Mouse (Mus musculus) right cerebral cortex, adult 2 months (tissue): Measurements from ENCODE around the gene Atoh7.

ENCODE experiments used
- DNase-seq, 2 experiments: peaks; one replicate each; pipeline ENCODE4 v3.0.0; 2021 to 2022; ENCODE audit warnings: low spot score in 2 of 2

Gene Atoh7

GRCm38 (mm10) chr10:63098191-63098590 lies 1.3 kb upstream of the Atoh7 start:
- DNase-seq = no peak

GRCm38 (mm10) chr10:63099941-63100562 lies 601 bp downstream of the Atoh7 start:
- peak; percentile 70 for DNase-seq

- DNase-seq = no peak
Measured at GRCm38 (mm10) chr10:63100657-63101056, 1.2 kb downstream of the Atoh7 start.

- no peak for DNase-seq
Measured at GRCm38 (mm10) chr10:63113027-63113604, 13.7 kb downstream of the Atoh7 start.

- DNase-seq = no peak
Measured at GRCm38 (mm10) chr10:63113716-63114360, 14.4 kb downstream of the Atoh7 start.

GRCm38 (mm10) chr10:63115881-63116280 lies 16.4 kb downstream of the Atoh7 start:
- no peak for DNase-seq

- DNase-seq = no peak
Measured at GRCm38 (mm10) chr10:63116376-63116775, 16.9 kb downstream of the Atoh7 start.

GRCm38 (mm10) chr10:63117583-63117982 lies 18.1 kb downstream of the Atoh7 start:
- DNase-seq = no peak

GRCm38 (mm10) chr10:63119916-63120315 lies 20.5 kb downstream of the Atoh7 start:
- DNase-seq = no peak

- DNase-seq = no peak
Measured at GRCm38 (mm10) chr10:63121961-63122360, 22.5 kb downstream of the Atoh7 start.

- peak; percentile 25 to 35 for DNase-seq
Measured at GRCm38 (mm10) chr10:63122516-63122915, 23.1 kb downstream of the Atoh7 start.

- no peak for DNase-seq
Measured at GRCm38 (mm10) chr10:63123141-63123540, 23.7 kb downstream of the Atoh7 start.

- no peak for DNase-seq
Measured at GRCm38 (mm10) chr10:63124016-63124415, 24.6 kb downstream of the Atoh7 start.

- DNase-seq = no peak
Measured at GRCm38 (mm10) chr10:63125343-63125742, 25.9 kb downstream of the Atoh7 start.

GRCm38 (mm10) chr10:63126116-63126515 lies 26.7 kb downstream of the Atoh7 start:
- DNase-seq = no peak

GRCm38 (mm10) chr10:63127156-63127555 lies 27.7 kb downstream of the Atoh7 start:
- no peak for DNase-seq

- peak; percentile 42 to 54 for DNase-seq
Measured at GRCm38 (mm10) chr10:63128256-63128655, 28.8 kb downstream of the Atoh7 start.

- no peak for DNase-seq
Measured at GRCm38 (mm10) chr10:63130500-63130899, 31.0 kb downstream of the Atoh7 start.

GRCm38 (mm10) chr10:63132356-63132755 lies 32.9 kb downstream of the Atoh7 start:
- no peak for DNase-seq

GRCm38 (mm10) chr10:63133326-63133725 lies 33.9 kb downstream of the Atoh7 start:
- no peak for DNase-seq

- no peak for DNase-seq
Measured at GRCm38 (mm10) chr10:63135680-63136079, 36.2 kb downstream of the Atoh7 start.

- no peak for DNase-seq
Measured at GRCm38 (mm10) chr10:63136436-63136835, 37.0 kb downstream of the Atoh7 start.

- no peak for DNase-seq
Measured at GRCm38 (mm10) chr10:63142660-63143059, 43.2 kb downstream of the Atoh7 start.
